Mouse (Mus musculus): ENCODE measurements around the gene Map1b.
A peak's percentile ranks its signal among the peaks of the same experiment; 100 is the strongest.

Map1b gene

DNA sequence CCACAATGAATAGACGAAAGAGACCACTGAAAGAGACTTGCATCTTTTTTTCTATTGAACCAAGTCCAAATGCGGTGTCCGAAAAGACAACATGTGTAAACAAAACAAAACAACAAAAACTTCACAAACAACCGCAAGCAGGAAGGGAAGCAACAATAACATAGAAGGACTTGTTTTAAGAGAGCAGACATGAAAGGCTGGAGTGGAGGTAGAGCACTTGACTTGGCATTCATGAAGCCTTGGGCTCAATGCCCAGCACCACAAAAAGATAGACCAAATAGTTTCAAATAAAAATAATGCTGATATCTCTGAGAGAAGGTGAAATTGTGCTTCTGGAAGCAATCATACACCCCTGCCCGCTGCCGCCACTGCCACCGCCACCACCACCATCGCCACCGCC, 30.5 kb downstream of the Map1b start:
- no peak for DNase-seq

DNA sequence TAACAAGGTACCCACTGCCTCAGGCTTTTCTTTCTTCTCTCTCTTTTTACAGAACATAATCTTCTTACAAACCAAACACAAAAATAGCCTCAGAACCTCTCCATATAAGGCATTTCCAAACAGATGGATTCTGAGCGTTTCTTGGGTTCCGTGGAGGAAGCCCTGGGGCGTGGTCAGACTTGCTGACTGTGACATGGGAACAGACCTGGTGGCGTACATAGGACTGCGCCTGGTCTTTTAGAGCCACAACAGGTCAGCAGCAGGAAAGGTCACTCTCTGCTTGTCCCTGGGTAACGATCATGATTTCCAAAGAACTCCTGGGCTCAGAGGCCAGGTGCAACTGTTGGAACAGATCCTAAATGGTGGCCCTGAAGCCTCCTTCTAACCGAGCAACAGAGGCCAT, 31.0 kb downstream of the Map1b start:
- DNase-seq = no peak

DNA sequence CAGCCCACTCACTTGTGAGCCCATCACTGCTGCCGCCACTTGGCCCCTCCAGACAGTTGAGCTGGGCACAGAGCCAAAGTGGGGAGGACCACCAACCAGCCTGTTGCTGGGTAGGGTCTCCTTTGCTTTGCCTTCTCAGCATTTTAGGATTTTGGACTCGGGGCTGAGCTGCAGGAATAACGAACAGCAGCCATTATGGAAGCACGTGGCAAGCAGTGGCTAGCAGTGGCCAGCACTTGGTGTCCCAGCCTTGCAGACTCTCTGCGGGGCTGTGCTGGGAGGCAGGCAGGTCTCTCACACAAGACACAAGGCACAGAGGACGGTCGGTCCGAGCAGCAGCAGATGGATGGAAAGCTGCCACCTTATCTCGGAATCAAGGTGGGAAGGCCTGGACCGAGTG, 31.4 kb downstream of the Map1b start:
- no peak for DNase-seq

DNA sequence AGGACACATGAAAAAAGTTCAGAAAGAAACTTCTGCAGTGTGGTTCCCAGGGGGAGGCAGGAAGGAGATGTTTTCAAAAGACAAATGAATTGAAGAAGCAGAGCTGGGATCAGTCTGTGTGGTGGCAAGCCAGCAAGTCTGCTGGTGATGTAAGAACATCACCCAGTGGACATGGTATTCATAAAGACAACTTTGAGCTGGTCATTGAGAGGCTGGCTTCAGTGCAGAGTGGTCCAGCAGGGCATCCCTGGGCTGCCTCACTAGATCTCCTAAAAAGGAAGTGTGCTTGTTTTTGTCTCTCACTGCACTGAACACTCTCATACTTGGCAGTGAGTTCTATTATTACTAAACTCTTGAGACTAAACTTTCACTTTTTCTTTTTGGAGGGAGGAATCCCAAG, 32.9 kb downstream of the Map1b start:
- no peak for DNase-seq

DNA sequence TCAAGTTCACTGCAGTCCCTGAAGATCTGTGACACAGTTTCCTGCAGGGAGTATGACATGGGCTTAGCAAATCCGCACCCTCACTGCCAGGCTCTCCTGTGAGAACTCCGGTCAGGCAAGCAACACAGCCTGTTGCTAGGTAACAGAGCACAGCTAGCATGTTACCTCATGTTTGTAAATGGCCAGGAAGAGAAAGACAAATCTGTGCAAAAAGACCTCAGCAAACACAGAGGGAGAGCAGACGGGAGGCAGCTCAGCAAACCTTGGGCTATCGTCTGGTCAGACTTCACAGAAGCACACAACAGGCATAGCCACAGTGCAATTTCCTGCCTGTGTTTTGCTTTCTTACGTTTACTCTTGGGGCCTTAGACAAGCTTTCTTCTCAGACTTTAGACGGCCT, 40.9 kb downstream of the Map1b start:
- DNase-seq = peak; percentile 38

DNA sequence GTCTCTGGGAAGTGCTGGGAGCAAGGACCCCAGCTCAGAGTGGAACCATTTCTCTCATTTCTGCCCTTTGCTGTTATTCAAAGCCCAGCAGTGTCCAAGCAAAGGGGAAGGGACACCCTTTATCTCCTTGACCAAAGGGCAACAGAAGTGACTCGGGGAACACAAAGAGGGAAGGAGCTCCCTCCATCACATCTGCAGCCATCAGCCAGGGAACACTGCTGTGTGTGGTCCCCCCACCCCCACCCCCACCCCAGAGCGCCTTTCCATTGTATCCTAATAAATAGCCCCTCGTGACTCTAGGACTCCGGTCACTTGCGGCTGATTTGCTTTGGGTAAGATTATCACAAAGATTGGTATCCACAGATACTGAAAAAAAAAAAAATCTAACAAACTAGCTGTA, 41.3 kb downstream of the Map1b start:
- no peak for DNase-seq

DNA sequence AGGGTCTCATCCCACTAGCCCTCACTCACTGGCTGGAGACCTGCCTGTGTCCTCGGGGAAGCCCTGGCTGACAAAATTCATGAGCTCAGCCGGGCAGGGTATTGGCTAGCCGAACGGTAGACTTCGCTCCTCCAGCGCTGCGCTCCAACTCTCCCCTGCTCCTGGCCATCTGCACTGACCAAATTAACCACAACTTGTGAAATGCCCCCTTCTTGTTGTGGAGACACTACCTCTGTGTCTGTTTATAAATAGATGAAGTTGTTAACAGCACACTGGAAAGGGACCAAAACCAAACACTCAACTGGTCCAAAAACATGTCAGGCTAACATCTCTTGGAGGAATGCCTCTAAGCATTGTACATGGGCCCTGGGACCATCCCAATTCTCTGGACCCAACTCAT, 42.2 kb downstream of the Map1b start:
- DNase-seq = no peak

DNA sequence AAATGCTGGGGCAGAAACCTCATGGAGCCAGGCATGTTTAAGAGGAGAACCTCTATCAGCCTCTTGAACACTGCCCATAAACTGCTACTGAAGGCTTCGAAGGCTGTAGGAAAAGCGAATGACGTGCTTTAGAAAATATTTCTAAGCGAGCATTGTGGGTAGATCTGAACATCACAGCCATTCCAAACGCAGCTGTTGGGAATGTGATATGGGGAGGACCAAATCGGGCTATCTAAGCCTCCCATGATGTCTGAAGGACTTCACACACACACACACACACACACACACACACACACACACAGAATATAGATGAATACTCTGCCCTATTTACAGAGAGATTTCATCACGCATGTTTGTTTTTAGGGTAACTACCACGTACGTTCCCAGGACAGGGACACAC, 44.3 kb downstream of the Map1b start:
- no peak for DNase-seq

DNA sequence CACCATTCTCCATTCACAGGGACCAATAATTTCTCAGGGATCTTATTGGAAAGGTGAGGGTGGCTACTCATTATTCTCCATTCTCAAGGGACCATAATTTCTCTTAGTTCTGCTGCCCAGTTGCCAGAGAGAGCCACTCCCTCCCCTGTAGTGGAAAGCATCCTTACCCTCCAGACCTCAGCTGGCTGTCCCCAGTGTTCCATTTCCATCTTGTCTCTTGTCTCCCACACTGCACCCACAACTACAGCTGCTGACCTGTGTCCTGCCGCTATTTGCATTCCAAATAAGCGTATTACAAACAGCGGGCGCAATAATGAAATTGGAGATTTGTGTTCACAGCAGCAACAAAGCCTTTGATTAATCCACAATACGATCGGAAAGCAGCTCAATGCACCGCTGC, 46.3 kb downstream of the Map1b start:
- no peak for DNase-seq

DNA sequence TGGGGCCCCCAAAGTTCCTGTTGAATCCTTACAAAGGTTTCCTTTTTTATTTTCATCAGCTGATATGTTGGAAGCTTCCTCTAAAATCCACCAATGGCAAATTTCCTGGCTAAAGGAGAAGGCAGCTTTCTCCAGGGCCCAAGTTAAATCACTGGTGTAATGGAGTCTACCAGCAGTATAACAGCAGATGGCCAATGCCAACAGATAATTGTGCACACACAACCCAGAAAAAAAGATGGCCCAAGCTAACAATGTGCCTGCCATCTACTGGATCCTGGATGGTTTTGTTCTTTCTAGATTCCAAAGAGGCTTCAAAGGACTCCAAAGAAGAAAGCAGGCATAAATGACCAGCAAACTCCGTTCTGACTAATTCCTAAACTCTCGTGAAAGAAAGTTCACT, 48.1 kb downstream of the Map1b start:
- no peak for DNase-seq

DNA sequence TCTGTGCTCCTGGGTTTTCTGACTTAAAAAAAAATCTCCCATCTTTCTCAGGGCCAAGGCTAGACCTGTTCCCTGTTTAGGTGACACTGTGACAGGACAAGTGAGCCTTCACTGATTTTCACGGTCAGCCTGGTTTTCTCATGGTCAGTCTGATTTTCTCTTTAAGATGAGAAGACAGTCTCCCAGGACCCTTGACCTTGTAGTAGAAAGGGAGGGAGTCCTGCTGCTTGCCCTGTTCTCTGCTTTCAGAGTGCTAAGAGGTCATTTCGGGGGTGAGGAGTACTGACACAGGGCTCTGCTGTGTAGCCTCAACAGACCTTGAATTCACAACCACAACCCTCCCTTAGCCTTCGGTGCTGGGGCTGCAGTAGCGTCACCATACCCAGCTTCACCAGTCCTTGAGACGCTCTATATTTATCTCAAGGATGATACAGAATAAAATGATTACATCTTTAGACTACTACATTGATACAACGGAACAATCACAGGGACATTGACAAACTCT, 49.5 kb downstream of the Map1b start:
- no peak for DNase-seq

DNA sequence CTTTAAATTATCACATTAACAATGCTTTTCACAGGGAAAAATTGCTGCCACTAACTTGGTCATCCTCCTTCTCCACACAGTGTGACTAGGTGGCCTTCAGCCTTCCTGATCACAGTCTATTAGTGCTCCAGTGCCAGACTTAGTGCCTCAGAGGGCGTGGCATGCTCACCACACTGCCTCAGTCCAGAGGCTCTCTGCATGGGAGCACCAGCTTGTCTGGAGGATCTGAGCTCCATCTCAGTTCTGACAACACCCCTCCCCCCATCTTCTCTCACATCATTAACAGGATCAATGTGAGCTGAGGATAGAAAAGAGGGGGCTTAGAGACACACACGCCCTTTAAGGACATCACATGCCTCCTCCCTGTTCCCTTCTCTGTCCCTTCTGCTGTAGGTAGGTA, 50.3 kb downstream of the Map1b start:
- DNase-seq = no peak

DNA sequence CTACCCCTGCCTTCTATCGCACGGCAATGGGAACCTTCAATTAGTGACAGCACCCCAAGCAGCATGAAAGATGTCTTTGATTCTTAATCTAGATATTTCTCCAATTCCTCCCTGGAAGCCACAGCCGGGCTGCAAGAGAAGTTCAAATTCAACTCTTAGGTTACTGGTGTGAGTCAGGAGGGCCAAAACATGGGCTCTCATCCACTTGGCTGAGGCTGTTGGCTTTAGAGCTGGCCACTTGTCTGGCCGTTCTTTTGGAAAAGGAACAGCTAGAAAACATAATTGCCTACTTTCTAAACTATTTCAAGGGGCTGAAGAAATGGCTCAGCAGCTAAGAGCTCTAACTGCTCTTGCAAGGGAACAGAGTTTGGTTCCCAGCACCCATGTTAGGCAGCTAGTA, 51.8 kb downstream of the Map1b start:
- peak; percentile 34 for DNase-seq

DNA sequence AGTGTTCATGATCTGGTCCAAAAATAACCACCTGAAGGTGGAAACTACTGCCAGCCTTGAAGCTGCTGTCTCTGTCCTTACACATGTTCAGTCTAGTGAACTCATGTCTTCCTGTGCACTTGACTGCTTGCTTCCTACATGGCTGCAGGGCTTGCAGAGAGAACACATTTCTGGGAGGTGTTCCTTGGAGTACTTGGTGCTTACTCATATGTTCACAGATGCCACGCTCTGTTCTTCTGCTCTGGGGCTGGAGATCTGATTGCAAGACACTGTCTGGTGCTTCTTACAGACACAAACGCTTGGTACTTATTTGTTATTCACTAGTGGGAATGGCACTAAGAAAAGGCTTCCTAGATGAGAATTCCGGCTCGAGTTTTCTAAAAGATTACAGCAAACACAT, 54.5 kb downstream of the Map1b start:
- no peak for DNase-seq

DNA sequence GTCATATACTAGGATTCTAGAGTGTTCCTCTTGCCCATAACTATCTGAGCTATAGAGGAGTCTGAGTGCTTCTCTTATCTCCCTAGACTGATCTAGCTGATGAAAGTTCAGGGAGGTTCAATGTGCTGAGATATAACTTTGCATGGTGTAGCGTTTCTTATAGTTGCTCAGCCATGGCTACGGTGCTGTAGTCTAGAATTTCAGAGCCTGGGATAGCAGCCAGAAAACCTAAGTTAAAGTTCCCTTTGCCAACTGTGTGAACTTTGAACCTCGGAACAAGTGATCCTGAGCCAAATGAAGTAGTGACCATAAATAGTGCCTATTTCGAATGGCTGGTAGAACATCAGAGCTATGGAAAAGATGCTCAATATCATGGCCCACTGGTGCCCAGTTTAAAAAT, 56.7 kb downstream of the Map1b start:
- DNase-seq = no peak

DNA sequence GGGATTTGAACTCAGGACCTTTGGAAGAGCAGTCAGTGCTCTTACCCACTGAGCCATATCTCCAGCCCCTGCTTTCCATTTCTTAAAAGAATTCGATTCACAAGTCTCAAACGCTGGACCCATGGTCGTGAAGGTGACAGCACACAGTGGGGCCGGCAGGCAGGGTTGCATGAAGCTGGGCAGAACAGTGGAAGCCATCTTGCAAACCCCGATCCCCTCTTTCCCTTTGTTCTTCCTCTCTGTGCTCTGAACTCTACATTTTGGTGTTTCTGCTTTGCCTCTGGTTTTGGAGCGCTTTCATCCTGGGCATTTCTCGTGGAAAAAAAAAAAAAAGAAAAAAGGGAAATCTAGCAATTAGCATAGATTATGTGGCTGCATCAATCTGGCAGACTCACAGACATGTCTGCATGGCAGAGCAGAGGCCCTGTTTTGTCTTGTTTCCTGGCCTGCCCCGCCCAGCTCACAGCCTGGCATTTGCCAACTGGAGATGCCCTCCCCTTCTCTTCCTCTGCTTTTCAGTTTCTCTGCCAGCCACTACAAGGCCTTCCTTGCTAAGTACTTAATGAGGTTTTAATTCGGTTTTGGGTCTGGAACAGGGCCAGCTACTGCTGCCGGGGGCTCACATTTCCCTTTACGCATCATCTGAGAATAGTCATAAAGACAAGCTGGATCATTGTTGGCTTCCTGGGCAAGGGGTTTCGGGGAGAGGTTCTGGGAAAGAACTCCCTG, 57.5 kb downstream of the Map1b start:
- peak; percentile 46 for DNase-seq

DNA sequence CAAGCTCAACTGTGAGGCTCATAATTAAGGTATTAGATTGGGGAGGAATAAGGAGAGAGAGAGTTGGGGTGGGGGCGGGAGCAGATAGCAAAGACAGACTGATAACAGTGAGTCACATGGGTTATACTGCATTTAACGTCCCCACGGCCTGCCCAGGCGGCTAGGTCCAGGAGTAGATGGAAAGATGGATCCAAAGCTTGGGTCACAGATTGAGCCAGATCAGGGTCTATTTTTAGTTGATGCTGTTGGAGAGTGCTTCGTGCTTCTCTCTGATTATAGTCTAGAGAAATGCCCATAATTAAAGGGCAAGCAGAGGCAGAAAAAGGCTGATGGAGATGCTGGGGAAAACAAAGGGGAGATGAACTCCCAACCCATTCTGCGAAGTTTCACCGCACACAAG, 61.4 kb downstream of the Map1b start:
- no peak for DNase-seq

DNA sequence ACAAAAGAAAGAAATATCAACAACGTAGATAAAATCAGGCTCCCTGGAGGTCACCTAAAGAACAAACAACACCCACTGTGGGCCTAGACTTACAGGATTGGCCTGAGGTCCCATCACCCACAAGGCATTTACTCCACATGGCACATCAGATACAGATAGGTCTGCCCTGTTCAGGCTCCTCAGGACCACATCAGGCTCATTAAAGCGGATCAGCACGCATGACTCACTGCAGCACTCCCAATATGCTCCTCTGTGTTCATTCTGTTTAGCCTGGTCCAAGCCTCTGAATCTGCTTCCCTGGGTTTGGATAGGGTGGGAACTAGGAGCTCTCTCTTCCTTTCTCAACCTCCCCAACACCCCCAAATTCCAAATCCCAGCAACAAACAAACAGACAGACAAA, 63.9 kb downstream of the Map1b start:
- no peak for DNase-seq

DNA sequence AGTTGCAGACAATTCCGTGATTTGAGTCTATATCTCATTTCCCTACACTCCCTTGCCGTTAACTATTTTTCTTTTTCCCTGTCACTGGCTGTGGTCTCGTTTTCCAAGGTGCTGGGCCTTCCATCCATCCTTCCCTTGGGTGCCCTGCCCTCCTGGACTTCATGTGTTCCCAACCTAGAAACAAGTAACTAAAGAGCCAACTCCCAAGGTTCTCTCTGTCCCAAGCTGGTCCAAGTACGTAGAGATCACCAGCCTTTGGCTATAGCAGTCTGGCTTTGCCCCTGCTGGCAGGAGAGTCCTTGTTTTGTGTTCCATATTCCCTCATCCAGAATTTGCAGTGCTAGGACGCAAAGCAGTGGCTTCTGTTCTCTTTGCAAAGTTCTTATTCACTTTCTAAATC, 65.1 kb downstream of the Map1b start:
- no peak for DNase-seq

DNA sequence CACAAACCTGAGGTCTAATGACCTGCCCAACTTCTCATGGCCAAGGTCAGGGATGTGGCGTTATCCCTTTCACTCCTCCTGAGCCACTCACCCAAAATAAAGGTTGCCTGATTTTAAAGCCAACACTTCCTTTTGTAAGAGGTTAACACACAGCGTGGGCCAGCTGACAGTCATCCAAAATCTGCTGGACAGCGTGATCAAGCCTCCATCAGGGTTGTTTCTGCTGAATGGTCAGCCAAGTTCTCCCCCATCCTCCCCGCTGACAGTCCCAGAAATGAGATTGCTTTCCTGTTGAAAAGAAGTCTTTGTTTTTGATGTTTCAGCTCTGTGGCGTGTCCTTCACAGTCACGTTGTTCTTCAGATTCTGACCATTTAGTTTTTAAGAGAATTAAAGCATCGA, 65.6 kb downstream of the Map1b start:
- peak; percentile 43 for DNase-seq

DNA sequence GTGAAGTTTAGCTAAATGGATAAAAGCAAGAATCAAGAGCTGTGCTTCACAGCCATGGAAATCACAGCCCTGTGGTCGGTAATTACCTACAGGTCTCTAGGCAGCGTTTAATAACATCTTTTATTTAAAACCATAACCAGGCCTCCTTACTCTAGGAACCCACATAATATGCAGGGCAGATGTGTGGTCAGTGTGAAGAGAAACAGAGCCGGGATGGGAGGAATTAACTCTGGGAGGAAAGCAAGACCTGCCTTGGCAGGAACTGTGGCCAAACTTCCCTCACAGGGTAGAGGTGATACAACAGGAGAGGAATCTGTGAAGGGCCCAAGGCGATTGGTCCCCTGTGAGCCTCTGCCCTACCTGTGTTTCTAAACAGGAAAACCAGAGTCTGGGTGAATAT, 66.8 kb downstream of the Map1b start:
- DNase-seq = no peak

DNA sequence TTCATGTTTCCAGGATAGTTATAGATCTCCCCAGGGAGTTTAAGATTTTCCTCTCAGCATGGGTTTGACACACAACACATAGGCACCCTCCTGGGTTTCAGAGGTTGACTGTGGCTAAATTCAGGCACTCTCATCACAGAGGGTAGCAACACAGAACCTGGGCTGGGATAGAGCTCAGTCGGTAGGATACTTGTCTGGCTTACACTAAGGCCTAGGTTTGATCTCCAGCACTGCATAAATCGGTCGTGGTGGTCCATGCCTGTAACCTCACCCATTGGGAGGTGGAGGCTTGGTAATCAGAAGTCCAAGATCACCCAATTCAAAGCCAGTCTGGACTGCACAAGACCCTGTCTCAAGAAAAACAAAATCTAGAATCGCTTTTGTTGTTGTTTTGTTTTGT, 68.1 kb downstream of the Map1b start:
- no peak for DNase-seq

DNA sequence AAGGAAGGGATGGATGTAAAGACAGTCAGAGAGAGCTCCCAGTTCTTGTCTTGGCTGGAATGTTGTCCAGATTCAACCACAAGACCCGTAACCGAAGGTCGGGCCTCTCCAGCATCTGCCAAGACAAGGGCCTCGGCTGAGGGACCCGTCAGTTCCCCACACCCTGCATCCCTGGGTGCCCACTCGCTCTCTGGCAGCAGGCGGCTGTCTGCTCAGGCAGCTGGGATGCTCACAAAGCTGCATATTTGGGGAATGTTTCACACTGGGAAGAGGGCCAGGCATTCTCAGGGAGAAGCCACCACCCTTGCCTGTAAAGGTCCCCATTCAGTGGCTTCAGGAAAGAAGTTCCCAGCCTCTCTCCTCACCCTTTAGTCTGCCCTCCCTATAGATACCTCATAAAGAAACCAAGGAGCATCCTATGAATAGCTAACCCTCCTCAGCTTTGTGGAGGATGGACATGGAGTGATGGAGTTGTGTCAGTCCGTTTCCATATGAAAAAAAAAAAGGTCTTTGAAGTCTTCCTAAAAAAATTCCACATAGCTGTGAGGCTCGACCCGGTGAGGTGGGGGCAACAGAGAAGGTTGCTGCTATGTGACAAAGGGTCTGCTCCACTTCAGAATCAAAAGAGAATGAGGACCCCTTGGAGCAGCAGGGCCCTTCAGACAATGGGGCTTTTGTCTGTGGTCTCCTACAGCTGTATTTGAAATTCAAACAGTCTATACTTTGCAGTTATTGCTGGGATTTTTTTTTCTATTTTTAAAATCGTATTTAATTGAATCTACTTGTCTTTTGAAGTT, 68.7 kb downstream of the Map1b start:
- peak; percentile 67 for DNase-seq

DNA sequence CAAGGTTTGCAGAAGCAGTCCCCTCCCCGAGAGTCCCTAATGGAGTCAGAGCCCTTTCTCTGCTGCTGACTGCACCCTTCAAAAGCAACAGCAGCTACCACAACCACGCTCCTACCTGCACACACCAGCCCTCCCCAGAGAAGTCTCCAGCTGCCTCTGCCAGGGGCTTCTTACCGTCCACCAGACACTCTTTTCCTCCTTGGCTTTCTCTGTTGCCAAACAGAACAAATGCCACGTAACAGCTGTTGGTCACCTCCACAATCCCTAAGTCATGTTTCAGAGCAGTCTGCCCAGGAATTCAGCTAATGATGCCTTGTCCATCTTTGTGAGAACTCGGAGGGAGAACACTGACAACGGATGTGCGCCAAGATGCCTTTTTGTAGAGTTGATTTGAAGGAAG, 69.3 kb downstream of the Map1b start:
- no peak for DNase-seq

DNA sequence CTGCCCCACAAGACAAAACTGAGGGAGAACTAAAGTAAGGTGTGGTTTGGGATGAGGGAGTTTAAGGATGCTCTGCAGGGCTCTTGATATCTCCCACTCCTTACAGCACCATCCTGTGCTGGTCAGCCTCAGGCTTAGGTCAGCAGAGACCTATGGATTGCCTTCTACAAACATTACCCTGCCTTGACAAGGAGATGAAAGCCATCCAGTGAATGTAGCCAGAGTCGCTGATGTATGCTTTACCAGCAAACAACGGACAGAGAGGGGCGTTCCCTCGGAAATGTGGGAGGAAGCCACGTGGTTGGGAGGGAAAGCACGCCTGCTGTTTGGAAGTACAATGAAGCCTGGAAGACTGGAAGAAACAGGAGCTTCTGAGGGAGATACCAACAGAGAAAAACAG, 71.5 kb downstream of the Map1b start:
- peak; percentile 54 for DNase-seq

Data from lung, postnatal 10 days (tissue).